Mouse (Mus musculus) midbrain, embryonic 16.5 days (tissue): Measurements from ENCODE around the gene Ivd. TPM values are rescaled to one million over a fixed set of nuclear protein-coding genes. Genes with fewer than 3 reads are reported as not detected.

Experiments used
- ATAC-seq: fragments of 200-750 bp; cut with Nextera tagmentation; 2 replicates; pipeline ENCODE4 v1.8.0; 2017; ENCODE audit warnings: moderate TSS enrichment
- H3K27ac ChIP-seq: fragments of 300-500 bp; sonication (generic); 2 replicates; pipeline ENCODE4 v1.5.1; 2014; ENCODE audit warnings: mild to moderate bottlenecking, low read length, mixed read lengths
- H3K27me3 ChIP-seq: fragments of 300-500 bp; sonication (generic); 2 replicates; pipeline ENCODE4 v1.6.1; 2014; ENCODE audit warnings: low read depth, low read length, mixed read lengths; ENCODE audit not compliant: control insufficient read depth, insufficient read depth
- H3K36me3 ChIP-seq: fragments of 300-500 bp; sonication (generic); 2 replicates; pipeline ENCODE4 v1.6.1; 2014; ENCODE audit warnings: mild to moderate bottlenecking, low read length, moderate library complexity, mixed read lengths; ENCODE audit not compliant: control insufficient read depth, insufficient read depth
- H3K4me1 ChIP-seq: fragments of 300-500 bp; sonication (generic); 2 replicates; pipeline ENCODE4 v1.6.1; 2014; ENCODE audit warnings: mild to moderate bottlenecking, low read length, mixed read lengths; ENCODE audit not compliant: control insufficient read depth, insufficient read depth
- H3K4me2 ChIP-seq: fragments of 300-500 bp; sonication (generic); 2 replicates; pipeline ENCODE4 v1.6.1; 2014; ENCODE audit warnings: mild to moderate bottlenecking, low read length, mixed read lengths
- H3K4me3 ChIP-seq: fragments of 300-500 bp; sonication (generic); 2 replicates; pipeline ENCODE4 v1.5.1; 2014; ENCODE audit warnings: low read depth, mild to moderate bottlenecking, low read length, moderate library complexity, mixed read lengths
- H3K9ac ChIP-seq: fragments of 300-500 bp; sonication (generic); 2 replicates; pipeline ENCODE4 v1.6.1; 2014; ENCODE audit warnings: low read depth, low read length, mixed read lengths
- H3K9me3 ChIP-seq: fragments of 300-500 bp; sonication (generic); replicated peaks from 2 replicates; pipeline ENCODE4 v1.6.1; 2014; ENCODE audit warnings: mild to moderate bottlenecking, low read length, mixed read lengths; ENCODE audit not compliant: control insufficient read depth, poor library complexity, severe bottlenecking
- WGBS: fragments of 180-500 bp; shearing (Covaris S2); extraction: QIAGEN DNeasy Blood & Tissue Kit; methylation state at CpG from one replicate; pipeline ENCODE4 v1.1.7; 2014; 5-methylcytosine and 5-hydroxymethylcytosine counted together
- polyA plus RNA-seq: library from polyadenylated mRNA; unstranded; fragments of >200 nt; fragmentation: Nextera tagmentation; extraction: Ambion mirVana; gene quantifications from 2 replicates; pipeline ENCODE4 v1.2.1, GENCODE M21; 2015

The Ivd gene
- polyA plus RNA-seq, 1 experiment from 2014 or later: 46.3 TPM

- peak; percentile 90 for ATAC-seq
Measured at GRCm38 (mm10) chr2:118901175-118902031, 39.6 kb downstream of the Ivd start.

GRCm38 (mm10) chr2:118902051-118903025 lies 40.6 kb downstream of the Ivd start:
- Histone ChIP-seq H3K4me2 (peak overlapping the region; percentile 88), H3K9me3 (no peaks in the 10 kb centered on the region), H3K36me3 (no peaks in the 10 kb centered on the region), H3K27me3 (peaks cover 25% of the 10 kb centered on the region), H3K27ac (peak overlapping the region; percentile 88), H3K4me1 (peaks cover 36% of the 10 kb centered on the region), H3K4me3 (peak overlapping the region; percentile 97), H3K9ac (peak overlapping the region; percentile 95)
- 1% methylated on average over 95 of the region's 106 CpGs for WGBS
- peak; percentile 13 for ATAC-seq

More at GRCm38 (mm10) chr2:118901175-118902031, 39.6 kb downstream of the Ivd start:
- H3K36me3 ChIP-seq: no peaks in the 10 kb centered on the region
- H3K4me3 ChIP-seq: peak overlapping the region; percentile 97
- H3K9ac ChIP-seq: peak overlapping the region; percentile 95
- peak overlapping the region; percentile 95 for H3K4me2 ChIP-seq
- WGBS: under 1% methylated on average over 57 of the region's 120 CpGs
- H3K27ac ChIP-seq: peak overlapping the region; percentile 88
- peaks cover 45% of the 10 kb centered on the region for H3K4me1 ChIP-seq
- no peaks in the 10 kb centered on the region for H3K9me3 ChIP-seq
- peaks cover 32% of the 10 kb centered on the region for H3K27me3 ChIP-seq

GRCm38 (mm10) chr2:118903333-118903741 lies 41.6 kb downstream of the Ivd start:
- Histone ChIP-seq H3K9ac (peak overlapping the region; percentile 95), H3K27ac (no peak overlapping the region), H3K9me3 (no peaks in the 10 kb centered on the region), H3K4me1 (peaks cover 35% of the 10 kb centered on the region), H3K4me2 (peak overlapping the region; percentile 88), H3K4me3 (peak overlapping the region; percentile 97), H3K27me3 (peaks cover 19% of the 10 kb centered on the region), H3K36me3 (no peaks in the 10 kb centered on the region)
- WGBS: 5% methylated on average over 10 of the region's 10 CpGs
- ATAC-seq: no peak

- 82% methylated on average over 7 of the region's 7 CpGs for WGBS
- ATAC-seq: no peak
- peaks cover 32% of the 10 kb centered on the region for H3K4me1 ChIP-seq
- H3K27ac ChIP-seq: no peak overlapping the region
- no peak overlapping the region for H3K4me2 ChIP-seq
- H3K9ac ChIP-seq: no peak overlapping the region
- H3K9me3 ChIP-seq: no peaks in the 10 kb centered on the region
- H3K27me3 ChIP-seq: no peaks in the 10 kb centered on the region
- H3K4me3 ChIP-seq: no peak overlapping the region
- H3K36me3 ChIP-seq: no peaks in the 10 kb centered on the region
Measured at GRCm38 (mm10) chr2:118905433-118906117, 43.8 kb downstream of the Ivd start.

- WGBS: 82% methylated on average over 5 of the region's 5 CpGs
- H3K9me3 ChIP-seq: no peaks in the 10 kb centered on the region
- H3K27me3 ChIP-seq: no peaks in the 10 kb centered on the region
- ATAC-seq: no peak
- no peaks in the 10 kb centered on the region for H3K36me3 ChIP-seq
- no peak overlapping the region for H3K4me2 ChIP-seq
- H3K4me3 ChIP-seq: no peak overlapping the region
- H3K4me1 ChIP-seq: peaks cover 31% of the 10 kb centered on the region
- no peak overlapping the region for H3K9ac ChIP-seq
- no peak overlapping the region for H3K27ac ChIP-seq
Measured at GRCm38 (mm10) chr2:118906118-118906492, 44.4 kb downstream of the Ivd start.

GRCm38 (mm10) chr2:118907781-118908180 lies 46.0 kb downstream of the Ivd start:
- Histone ChIP-seq H3K4me3 (no peak overlapping the region), H3K27me3 (no peaks in the 10 kb centered on the region), H3K9me3 (no peaks in the 10 kb centered on the region), H3K9ac (no peak overlapping the region), H3K36me3 (no peaks in the 10 kb centered on the region), H3K27ac (no peak overlapping the region), H3K4me2 (no peak overlapping the region), H3K4me1 (peaks cover 31% of the 10 kb centered on the region)
- ATAC-seq: no peak
- 98% methylated on average over 3 of the region's 3 CpGs for WGBS

- 65% methylated on average over 1 of the region's 1 CpGs for WGBS
- Histone ChIP-seq H3K9me3 (no peaks in the 10 kb centered on the region), H3K27ac (no peak overlapping the region), H3K4me2 (no peak overlapping the region), H3K4me3 (no peak overlapping the region), H3K4me1 (peaks cover 29% of the 10 kb centered on the region), H3K36me3 (no peaks in the 10 kb centered on the region), H3K9ac (no peak overlapping the region), H3K27me3 (no peaks in the 10 kb centered on the region)
- ATAC-seq: no peak
Measured at GRCm38 (mm10) chr2:118909151-118909550, 47.4 kb downstream of the Ivd start.

- peaks cover 23% of the 10 kb centered on the region for H3K4me1 ChIP-seq
- ATAC-seq: no peak
- H3K27me3 ChIP-seq: no peaks in the 10 kb centered on the region
- 77% methylated on average over 7 of the region's 7 CpGs for WGBS
- no peak overlapping the region for H3K4me3 ChIP-seq
- H3K27ac ChIP-seq: no peak overlapping the region
- no peaks in the 10 kb centered on the region for H3K36me3 ChIP-seq
- H3K4me2 ChIP-seq: no peak overlapping the region
- no peaks in the 10 kb centered on the region for H3K9me3 ChIP-seq
- H3K9ac ChIP-seq: no peak overlapping the region
Measured at GRCm38 (mm10) chr2:118910605-118911278, 49.0 kb downstream of the Ivd start.
